Mouse (Mus musculus) c-Kit-positive CD71-negative TER-119-negative erythroid progenitor cells, embryonic 14.5 days (primary cell): ENCODE measurements at regions not wholly inside any gene's neighbourhood (a gene's known extent, or its start where the extent isn't known, plus 50 kb on each side); places are given as distances from the start of the nearest gene placed in this dataset.
A peak's percentile ranks its signal among the peaks of the same experiment; 100 is the strongest.

ENCODE experiments used
- DNase-seq: peaks from one replicate; pipeline ENCODE4 v3.0.0-alpha.2; 2013; ENCODE audit warnings: low read depth

DNA sequence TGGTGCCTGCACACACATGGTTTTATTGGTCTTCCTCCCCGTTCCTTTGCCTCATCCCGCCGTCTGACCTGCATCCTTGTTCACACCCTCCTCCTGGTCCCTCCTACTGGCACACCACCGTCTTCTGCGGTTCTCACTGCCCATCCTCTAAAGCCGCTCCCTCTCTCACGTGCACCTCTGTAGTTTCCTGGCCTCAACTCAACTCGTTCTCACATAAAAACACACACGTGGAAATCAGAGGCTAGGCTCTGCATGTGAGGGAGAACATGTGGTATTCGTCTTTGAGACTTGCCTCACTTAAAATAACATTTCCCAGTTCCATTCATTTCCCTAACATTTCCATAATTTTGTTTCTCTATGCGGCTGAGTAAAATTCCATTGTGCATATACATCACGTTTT, 69.5 kb downstream of the Aldh8a1 start:
- no peak for DNase-seq

GRCm38 (mm10) chr10:21448132-21448531, 71.0 kb downstream of the Aldh8a1 start:
- no peak for DNase-seq

DNA sequence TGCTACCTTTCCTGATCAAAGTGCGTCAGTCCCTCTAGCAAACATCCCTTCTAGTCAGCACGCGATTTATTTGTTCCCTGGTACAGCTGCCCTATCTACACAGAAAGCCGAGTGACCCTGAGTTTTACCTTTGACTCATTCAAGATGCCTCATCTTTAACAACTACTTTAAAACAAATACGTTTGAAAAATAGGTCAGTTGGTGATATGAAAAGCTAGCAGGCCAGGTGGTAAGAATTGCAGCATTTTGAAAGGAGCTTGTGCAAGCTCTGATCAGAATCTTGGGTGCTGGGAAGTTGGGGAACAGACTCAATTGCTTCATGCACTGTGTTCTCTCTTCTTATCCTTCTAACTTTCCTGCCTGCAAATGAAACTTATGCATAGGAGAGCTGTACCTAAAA, 71.9 kb downstream of the Aldh8a1 start:
- no peak for DNase-seq

GRCm38 (mm10) chr10:21452611-21453010, 75.5 kb downstream of the Aldh8a1 start:
- no peak for DNase-seq

DNA sequence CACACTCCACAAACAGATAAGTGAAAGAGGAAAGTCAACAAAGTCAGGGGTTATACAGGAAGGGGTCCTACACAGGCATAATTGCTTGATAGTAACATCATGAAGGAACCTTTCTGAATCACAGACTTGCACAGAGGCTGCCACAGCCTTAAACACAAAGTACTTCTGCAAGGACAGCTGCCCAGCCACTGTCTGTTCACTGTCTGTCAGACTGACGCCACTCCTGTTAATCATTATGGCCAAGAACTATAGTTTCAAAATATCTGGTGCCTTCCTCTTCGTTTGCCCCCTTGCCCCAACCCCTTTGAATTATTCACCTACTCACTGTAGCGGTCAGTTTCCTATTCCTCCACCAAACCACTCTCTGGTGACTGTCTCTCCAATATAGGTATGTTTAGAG, 76.4 kb downstream of the Aldh8a1 start:
- no peak for DNase-seq

DNA sequence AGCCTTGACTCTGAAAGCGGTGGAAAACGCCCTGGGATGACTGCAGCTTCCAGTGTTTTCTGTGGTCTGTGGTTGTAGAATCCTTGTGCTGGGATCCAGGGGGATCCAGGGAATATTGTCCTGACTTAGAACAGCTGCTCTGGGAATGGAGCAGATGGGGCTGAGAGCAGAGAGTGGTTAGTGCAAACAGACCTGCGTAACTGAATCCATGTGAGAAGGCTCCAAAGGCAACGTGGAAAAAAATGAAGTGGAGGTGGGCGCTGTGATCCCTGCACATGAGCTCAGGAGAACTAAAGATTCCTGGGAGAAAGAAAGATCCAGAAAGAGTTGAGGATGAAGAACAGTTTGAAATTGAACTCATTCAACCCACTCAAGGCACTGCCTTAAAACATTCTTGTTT, 77.1 kb downstream of the Aldh8a1 start:
- no peak for DNase-seq

- no peak for DNase-seq
These were observed 77.7 kb downstream of the Aldh8a1 start for GRCm38 (mm10) chr10:21454757-21455156.

- no peak for DNase-seq
These were observed 78.8 kb downstream of the Aldh8a1 start for GRCm38 (mm10) chr10:21455863-21456262.

DNA sequence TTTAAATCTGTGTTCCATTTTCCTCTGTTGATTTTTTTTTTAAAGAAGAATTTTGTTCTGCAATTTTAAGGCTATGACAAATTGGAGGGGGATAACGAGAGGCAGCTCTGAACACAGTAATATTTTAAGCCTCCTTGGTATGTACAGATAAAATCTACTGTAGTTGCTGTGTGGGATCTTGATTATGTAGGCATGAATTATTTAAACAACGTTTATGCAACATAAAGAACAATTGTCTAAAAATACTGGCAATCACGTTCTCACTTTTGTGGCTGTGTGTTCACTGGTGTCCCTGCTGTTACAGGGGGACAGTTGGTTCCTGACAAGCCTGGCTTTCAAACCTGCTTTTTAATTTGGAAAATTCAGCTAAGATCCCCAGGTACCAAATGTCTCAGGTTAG, 79.3 kb downstream of the Aldh8a1 start:
- no peak for DNase-seq

DNA sequence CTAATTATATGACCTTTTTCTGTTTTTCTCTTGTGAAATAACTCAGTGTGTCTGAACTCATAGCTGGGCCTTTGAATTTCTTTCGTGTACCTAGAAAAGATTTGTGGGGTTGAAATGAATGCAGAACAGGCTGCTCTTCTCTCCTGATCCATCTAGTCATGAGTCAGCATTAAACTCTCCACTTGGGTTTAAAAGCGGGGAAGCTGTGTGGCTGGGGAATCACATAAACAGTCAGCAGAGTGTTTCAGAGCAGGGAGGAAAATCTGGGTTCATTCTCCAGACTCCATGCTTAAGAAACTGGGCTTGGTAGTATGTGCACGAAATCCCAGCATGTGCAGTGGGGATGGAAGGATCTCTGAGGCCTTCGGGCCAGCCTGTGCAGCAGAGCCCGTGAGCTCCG, 79.9 kb downstream of the Aldh8a1 start:
- no peak for DNase-seq

GRCm38 (mm10) chr10:21458608-21459007, 81.5 kb downstream of the Aldh8a1 start:
- no peak for DNase-seq

DNA sequence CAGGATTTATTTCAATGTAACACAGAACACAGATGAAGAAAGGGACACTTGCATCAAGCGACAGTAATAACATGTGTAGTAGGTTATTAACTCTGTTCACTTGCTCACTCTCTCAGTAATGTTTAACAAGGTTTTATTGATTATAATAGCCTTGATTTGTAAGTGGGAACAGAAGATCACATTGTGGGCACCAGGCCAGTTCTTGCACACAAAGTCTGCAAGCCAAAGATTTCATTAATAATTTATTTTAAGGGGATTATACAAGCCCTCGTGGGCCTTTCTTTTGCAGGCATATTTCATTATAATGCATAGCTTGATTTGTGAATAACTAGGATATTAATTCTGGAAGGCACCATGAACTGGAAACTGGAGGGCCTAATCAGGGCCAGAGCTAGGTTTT, 83.0 kb downstream of the Aldh8a1 start:
- no peak for DNase-seq

DNA sequence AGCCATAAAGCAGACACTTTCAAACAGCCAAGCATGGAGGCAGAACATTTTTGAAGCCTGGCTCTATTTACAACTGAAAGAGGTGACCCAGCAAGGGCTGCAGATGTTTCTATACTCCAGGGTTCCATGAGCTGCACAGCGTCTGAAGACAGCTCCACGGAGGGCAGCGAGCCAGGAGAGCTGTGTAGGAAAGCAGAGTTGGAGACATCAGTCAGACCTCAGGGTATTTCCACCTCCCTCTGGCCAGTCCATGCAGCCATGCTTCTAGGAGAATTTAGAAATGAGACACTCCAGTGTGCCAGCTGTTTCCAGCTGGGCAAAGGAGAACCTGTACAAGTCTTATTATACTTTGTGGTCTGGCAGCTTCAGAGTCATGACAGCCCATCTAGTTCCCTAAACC, 85.8 kb downstream of the Aldh8a1 start:
- DNase-seq = no peak

DNA sequence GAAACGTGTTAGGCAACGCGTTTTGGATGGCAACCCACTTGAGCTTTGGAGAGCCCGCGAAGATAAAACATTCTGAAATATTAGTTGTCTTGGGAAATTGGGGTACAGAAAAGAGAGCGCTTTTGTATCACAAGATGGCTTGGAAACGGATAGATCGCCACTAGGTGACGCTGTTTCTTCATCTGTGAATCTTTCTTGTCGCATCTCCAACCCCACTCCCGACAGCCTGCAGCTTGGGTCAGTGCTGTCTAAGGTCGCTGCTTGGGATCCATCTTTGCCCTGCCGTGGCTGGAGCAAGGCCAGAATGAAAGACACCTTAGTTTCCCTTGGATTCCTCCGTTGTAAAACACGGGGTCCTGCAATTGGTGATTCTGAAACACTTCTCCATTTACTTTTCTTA, 88.3 kb downstream of the Aldh8a1 start:
- DNase-seq = peak; percentile 79

DNA sequence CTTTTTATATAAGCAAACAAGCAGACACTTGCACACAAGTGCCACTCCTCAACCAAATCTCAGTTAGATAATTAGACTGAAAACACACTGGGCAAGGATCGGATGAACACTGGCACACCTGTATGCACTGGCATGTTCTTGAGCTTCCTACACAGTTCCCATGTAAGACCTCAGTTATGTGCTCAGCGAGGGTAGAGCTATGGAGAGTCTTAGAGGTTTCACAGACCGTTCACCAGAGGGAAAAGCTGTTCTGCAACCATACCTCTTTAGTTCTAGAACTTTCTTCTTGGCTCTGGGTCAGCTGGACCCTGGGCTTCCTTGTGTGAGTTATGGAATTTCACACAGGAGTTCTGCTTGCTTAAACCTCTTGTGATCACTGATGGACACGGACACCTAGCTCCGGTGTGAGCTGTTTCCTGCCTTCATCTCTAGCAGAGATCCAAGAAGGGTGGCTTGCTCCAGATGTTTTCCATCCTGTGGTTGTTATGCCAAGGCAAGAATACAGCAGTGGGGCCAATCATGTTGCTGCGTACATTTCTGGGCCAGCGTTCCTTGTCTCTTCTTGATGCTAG, 88.8 kb downstream of the Aldh8a1 start:
- DNase-seq = no peak

DNA sequence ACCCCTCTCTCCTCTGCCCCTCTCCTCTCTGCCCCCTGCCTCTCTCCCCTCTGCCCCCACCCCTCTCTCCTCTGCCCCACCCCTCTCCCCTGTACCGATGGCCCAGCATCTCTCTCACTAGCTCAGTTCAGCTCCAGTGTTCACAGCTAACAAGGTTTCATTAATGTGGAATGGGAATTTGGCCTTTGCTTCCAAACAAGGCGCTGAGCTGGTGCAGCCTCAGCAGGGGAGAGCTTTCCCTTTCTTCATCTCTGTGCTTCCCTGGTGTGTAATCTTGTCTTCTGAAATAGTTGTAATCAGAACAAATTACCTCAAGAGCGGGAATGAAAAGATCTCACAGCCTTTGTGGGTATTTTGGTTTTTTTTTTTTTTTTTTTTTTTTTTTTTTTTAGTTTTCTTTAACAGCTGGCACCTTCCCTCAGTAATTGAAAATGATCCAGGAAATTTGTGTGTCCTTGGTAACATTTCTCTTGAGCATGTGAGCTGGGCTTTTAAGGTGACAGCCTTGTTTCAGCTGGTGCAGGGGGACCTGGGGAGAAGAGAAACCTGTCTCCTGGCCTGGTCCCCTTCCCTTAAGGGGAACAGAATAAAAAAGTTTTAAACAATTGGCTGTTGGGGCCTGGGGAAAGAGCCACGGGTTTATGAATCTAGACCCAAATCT, 90.5 kb downstream of the Aldh8a1 start:
- no peak for DNase-seq

- DNase-seq = no peak
These were observed 91.3 kb downstream of the Aldh8a1 start for GRCm38 (mm10) chr10:21468421-21468820.

DNA sequence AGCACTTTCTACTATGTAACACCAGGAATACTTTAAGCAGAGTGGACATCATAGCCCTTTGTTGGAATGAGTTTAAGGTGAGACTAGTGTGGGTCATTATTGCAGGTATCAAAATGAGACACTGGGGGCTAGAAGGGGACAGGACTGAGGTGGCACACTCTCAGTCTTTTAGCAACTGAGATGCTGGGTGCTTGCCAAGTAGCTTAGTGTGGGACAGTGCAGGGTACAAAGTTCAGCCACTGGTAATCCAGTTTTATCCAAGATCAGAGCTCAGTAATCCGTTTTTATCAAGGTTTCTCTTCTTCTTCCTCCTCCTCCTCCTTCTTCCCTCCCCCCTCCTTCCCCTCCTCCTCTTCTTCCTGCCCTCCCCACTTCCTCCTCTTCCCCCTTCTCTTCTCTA, 92.9 kb downstream of the Aldh8a1 start:
- no peak for DNase-seq

DNA sequence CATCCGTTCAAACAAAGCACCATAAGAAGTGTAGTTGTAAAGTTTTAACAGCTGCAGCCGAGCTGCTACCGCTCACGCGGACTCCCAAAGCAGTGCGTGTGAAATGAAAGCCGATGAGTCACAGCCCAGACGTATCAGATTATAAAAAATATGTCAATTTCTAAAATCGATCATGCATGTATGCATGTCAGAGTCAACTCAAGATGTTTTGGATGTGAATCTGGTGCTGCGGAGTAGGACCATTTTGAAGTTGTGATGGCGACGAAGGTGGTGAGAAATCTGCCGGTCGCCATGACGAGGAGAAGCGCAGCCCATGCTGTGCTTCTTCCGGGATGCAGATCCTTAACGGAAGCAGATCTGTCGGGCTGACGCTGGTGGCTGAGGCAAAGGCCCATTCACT, 93.5 kb downstream of the Aldh8a1 start:
- DNase-seq = no peak

GRCm38 (mm10) chr10:21474242-21474641, 97.2 kb downstream of the Aldh8a1 start:
- no peak for DNase-seq

- no peak for DNase-seq
These were observed 100.9 kb downstream of the Aldh8a1 start for GRCm38 (mm10) chr10:21478004-21478403.

DNA sequence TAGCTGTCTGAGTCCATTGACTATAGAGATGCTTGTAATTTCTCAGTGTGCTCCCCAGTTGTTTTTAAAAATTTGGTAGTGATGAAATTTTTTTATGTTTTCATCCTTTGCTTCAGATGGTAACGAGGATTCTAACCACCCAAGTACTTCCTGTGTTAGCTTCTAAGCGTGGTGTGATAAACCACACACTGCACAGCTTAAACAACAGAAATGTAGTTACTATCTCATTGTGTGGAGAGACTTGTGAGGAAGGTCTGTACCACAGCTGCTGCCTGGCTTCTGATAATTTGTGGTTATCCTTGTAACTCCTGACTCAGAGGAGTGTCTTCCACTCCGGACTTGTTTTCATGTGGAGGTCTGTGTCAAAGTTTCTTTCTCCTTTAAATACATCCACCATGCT, 102.3 kb downstream of the Aldh8a1 start:
- no peak for DNase-seq

GRCm38 (mm10) chr10:21481255-21481654, 104.2 kb downstream of the Aldh8a1 start:
- no peak for DNase-seq

GRCm38 (mm10) chr10:21482055-21482454, 105.0 kb downstream of the Aldh8a1 start:
- DNase-seq = no peak
